Mouse (Mus musculus): ENCODE measurements around the gene Frmd5. TPM values are rescaled to one million over a fixed set of nuclear protein-coding genes. Genes with fewer than 3 reads are reported as not detected.
A peak's percentile ranks its signal among the peaks of the same experiment; 100 is the strongest.

Frmd5 gene
- polyA plus RNA-seq, 1 experiment from 2014 or later: 2.9 TPM

GRCm38 (mm10) chr2:121582809-121583376 is 224.0 kb downstream of the Frmd5 start:
- no peak for ATAC-seq (ENCODE audit: insufficient number of reproducible peaks, low FRiP score, low TSS enrichment, low read depth)
- H3K36me3 ChIP-seq (ENCODE audit: control insufficient read depth, insufficient read depth, low read length): no peaks in the 10 kb centered on the region
- 90% methylated on average over 13 of the region's 13 CpGs for WGBS

GRCm38 (mm10) chr2:121575741-121576201 is 231.1 kb downstream of the Frmd5 start:
- H3K36me3 ChIP-seq (ENCODE audit: control insufficient read depth, insufficient read depth, low read length): no peaks in the 10 kb centered on the region
- no peak overlapping the region for H3K27ac ChIP-seq (replicated peaks; ENCODE audit: low read depth, low read length)
- ATAC-seq (ENCODE audit: insufficient number of reproducible peaks, low FRiP score, low TSS enrichment, low read depth) (no peak), DNase-seq (ENCODE audit: low spot score) (no peak)
- no peaks in the 10 kb centered on the region for H3K4me1 ChIP-seq (ENCODE audit: control insufficient read depth, insufficient read depth, low read length)
- no peak overlapping the region for H3K9ac ChIP-seq (ENCODE audit: low read length)
- no peak overlapping the region for H3K4me2 ChIP-seq (ENCODE audit: low read depth, severe bottlenecking)
- no peak overlapping the region for H3K4me3 ChIP-seq (ENCODE audit: low read depth, low read length)
- no peaks in the 10 kb centered on the region for H3K9me3 ChIP-seq (ENCODE audit: control insufficient read depth, low read length)
- WGBS: 40% methylated on average over 8 of the region's 8 CpGs
- no peaks in the 10 kb centered on the region for H3K27me3 ChIP-seq (ENCODE audit: control insufficient read depth, insufficient read depth, low read length)

More at GRCm38 (mm10) chr2:121582809-121583376, 224.0 kb downstream of the Frmd5 start:
- Histone ChIP-seq H3K9me3 (ENCODE audit: control insufficient read depth, low read length) (no peaks in the 10 kb centered on the region), H3K4me3 (ENCODE audit: low read depth, low read length) (no peak overlapping the region), H3K4me1 (ENCODE audit: control insufficient read depth, insufficient read depth, low read length) (peaks cover 5% of the 10 kb centered on the region), H3K9ac (ENCODE audit: low read length) (no peak overlapping the region), H3K27me3 (ENCODE audit: control insufficient read depth, insufficient read depth, low read length) (no peaks in the 10 kb centered on the region), H3K4me2 (ENCODE audit: low read depth, severe bottlenecking) (no peak overlapping the region), H3K27ac (replicated peaks; ENCODE audit: low read depth, low read length) (no peak overlapping the region)
- DNase-seq (ENCODE audit: low spot score): no peak

DNA sequence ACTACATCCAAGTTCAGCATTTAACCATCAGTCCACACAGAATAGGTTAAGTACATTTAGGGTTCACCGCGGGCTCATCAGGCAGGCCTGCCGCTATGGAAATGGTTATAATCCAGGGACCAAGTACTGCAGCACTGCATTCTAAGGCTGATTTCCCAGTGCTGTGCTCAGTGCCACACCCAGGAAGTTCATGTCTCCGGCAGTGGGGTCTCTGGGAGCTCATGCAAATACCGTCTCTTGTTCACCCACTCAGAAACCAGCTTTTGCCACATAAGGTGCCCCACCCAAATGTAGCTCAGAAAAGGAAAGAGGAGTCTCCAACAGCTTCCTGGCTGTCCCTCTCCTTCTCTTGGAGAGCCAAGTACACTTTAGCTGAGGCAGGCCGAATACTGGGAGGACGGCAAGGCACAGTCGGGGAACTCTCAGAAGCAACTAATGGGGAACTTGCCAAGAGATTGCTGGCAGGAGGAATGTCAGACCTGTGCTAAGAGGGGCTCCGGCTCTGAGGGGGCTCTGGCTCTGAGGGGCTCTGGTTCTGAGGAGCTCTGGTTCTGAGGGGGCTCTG is 232.7 kb downstream of the Frmd5 start:
- 79% methylated on average over 9 of the region's 9 CpGs for WGBS
- ATAC-seq (ENCODE audit: insufficient number of reproducible peaks, low FRiP score, low TSS enrichment, low read depth) (no peak), DNase-seq (ENCODE audit: low spot score) (no peak)
- Histone ChIP-seq H3K9me3 (ENCODE audit: control insufficient read depth, low read length) (no peaks in the 10 kb centered on the region), H3K4me1 (ENCODE audit: control insufficient read depth, insufficient read depth, low read length) (no peaks in the 10 kb centered on the region), H3K36me3 (ENCODE audit: control insufficient read depth, insufficient read depth, low read length) (no peaks in the 10 kb centered on the region), H3K27me3 (ENCODE audit: control insufficient read depth, insufficient read depth, low read length) (no peaks in the 10 kb centered on the region), H3K4me2 (ENCODE audit: low read depth, severe bottlenecking) (no peak overlapping the region), H3K4me3 (ENCODE audit: low read depth, low read length) (no peak overlapping the region), H3K27ac (replicated peaks; ENCODE audit: low read depth, low read length) (no peak overlapping the region), H3K9ac (ENCODE audit: low read length) (no peak overlapping the region)

DNA sequence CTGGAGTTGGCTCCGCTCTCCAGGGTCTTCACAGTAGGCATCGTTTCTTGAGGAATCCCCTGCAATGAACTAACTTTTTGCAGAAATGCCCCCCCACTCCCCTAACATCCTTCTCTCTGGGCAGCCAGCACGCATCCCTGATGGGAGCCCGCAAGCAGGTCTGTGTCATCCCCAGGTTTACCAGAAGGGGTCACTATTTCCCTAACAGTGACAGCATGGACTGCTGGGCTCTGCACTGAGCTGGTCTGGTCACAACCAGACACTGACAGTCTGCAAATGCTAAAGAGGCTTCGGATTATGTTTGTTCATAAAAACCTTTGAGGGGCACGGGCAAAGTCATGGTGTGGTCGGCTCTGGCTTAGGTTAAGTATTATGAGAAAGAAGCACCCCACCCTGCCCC is 235.1 kb downstream of the Frmd5 start:
- H3K4me2 ChIP-seq (ENCODE audit: low read depth, severe bottlenecking): no peak overlapping the region
- H3K9me3 ChIP-seq (ENCODE audit: control insufficient read depth, low read length): no peaks in the 10 kb centered on the region
- no peaks in the 10 kb centered on the region for H3K27me3 ChIP-seq (ENCODE audit: control insufficient read depth, insufficient read depth, low read length)
- DNase-seq (ENCODE audit: low spot score): peak; percentile 89
- no peaks in the 10 kb centered on the region for H3K4me1 ChIP-seq (ENCODE audit: control insufficient read depth, insufficient read depth, low read length)
- H3K27ac ChIP-seq (replicated peaks; ENCODE audit: low read depth, low read length): no peak overlapping the region
- ATAC-seq (ENCODE audit: insufficient number of reproducible peaks, low FRiP score, low TSS enrichment, low read depth): peak; percentile 69
- no peaks in the 10 kb centered on the region for H3K36me3 ChIP-seq (ENCODE audit: control insufficient read depth, insufficient read depth, low read length)
- 16% methylated on average over 7 of the region's 7 CpGs for WGBS
- no peak overlapping the region for H3K4me3 ChIP-seq (ENCODE audit: low read depth, low read length)
- H3K9ac ChIP-seq (ENCODE audit: low read length): no peak overlapping the region

DNA sequence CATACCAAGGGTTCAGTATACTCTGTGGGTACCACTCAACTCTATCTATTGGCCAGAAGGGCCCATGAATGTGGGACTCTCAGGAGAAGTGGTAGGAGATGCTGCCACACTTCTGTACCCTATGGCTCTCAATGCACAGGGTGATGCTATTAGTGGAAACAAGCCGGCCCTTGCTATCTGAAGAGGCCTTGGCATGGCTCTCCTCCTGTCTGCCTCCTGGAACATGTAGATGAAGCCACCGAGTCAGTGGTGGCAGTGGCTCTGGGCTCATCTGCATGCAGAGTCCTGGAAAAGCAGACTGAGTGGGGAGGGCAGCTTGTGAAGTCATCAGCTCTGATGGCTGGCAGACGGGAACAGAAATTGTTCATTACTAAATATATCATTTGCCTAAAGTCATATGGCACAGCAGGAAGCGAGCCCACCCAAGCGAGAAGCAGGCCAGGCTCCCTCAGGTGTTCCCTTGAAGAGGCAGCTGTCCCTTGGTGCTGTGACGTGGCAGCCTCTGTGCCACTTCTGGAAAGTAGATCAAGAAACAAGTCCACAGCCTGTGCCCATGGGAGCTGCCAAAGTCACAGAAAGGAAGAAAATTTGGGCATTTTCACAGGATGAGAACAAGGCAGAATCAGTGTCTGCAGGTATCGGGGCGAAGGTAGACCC is 235.8 kb downstream of the Frmd5 start:
- Histone ChIP-seq H3K4me3 (ENCODE audit: low read depth, low read length) (no peak overlapping the region), H3K27ac (replicated peaks; ENCODE audit: low read depth, low read length) (no peak overlapping the region), H3K9ac (ENCODE audit: low read length) (no peak overlapping the region), H3K4me1 (ENCODE audit: control insufficient read depth, insufficient read depth, low read length) (0 out of 2 replicates have a peak, but pooled peaks cover under 1% of the 10 kb centered on the region), H3K27me3 (ENCODE audit: control insufficient read depth, insufficient read depth, low read length) (no peaks in the 10 kb centered on the region), H3K36me3 (ENCODE audit: control insufficient read depth, insufficient read depth, low read length) (no peaks in the 10 kb centered on the region), H3K9me3 (ENCODE audit: control insufficient read depth, low read length) (no peaks in the 10 kb centered on the region), H3K4me2 (ENCODE audit: low read depth, severe bottlenecking) (no peak overlapping the region)
- ATAC-seq (ENCODE audit: insufficient number of reproducible peaks, low FRiP score, low TSS enrichment, low read depth): no peak
- no peak for DNase-seq (ENCODE audit: low spot score)
- 66% methylated on average over 8 of the region's 8 CpGs for WGBS

DNA sequence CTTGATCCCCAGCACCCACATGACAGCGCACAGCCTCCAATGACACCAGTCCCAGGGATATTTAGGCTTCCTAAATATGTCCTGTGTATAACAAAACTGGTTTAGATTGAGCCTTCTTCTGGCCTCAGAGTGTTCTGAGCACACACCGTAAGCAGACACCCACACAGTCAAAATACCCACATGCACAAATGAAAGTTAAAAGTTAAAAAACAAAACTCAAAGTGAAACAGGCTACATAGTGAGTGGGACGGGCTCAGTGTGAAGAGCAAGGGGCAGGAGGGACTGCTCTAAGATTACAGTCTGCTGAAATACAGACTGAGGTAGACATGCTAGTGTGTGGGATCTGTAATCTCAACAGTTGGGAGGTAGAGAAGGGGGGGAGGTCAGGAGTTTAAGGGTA is 236.8 kb downstream of the Frmd5 start:
- Histone ChIP-seq H3K36me3 (ENCODE audit: control insufficient read depth, insufficient read depth, low read length) (no peaks in the 10 kb centered on the region), H3K4me3 (ENCODE audit: low read depth, low read length) (no peak overlapping the region), H3K4me2 (ENCODE audit: low read depth, severe bottlenecking) (no peak overlapping the region), H3K9ac (ENCODE audit: low read length) (no peak overlapping the region), H3K9me3 (ENCODE audit: control insufficient read depth, low read length) (no peaks in the 10 kb centered on the region), H3K27me3 (ENCODE audit: control insufficient read depth, insufficient read depth, low read length) (no peaks in the 10 kb centered on the region), H3K4me1 (ENCODE audit: control insufficient read depth, insufficient read depth, low read length) (0 out of 2 replicates have a peak, but pooled peaks cover 2% of the 10 kb centered on the region), H3K27ac (replicated peaks; ENCODE audit: low read depth, low read length) (no peak overlapping the region)
- no peak for ATAC-seq (ENCODE audit: insufficient number of reproducible peaks, low FRiP score, low TSS enrichment, low read depth)
- no peak for DNase-seq (ENCODE audit: low spot score)
- WGBS: 84% methylated on average over 3 of the region's 3 CpGs

GRCm38 (mm10) chr2:121565911-121566310 is 241.0 kb downstream of the Frmd5 start:
- Histone ChIP-seq H3K27me3 (ENCODE audit: control insufficient read depth, insufficient read depth, low read length) (no peaks in the 10 kb centered on the region), H3K4me1 (ENCODE audit: control insufficient read depth, insufficient read depth, low read length) (0 out of 2 replicates have a peak, but pooled peaks cover 2% of the 10 kb centered on the region), H3K9ac (ENCODE audit: low read length) (no peak overlapping the region), H3K27ac (replicated peaks; ENCODE audit: low read depth, low read length) (no peak overlapping the region), H3K9me3 (ENCODE audit: control insufficient read depth, low read length) (no peaks in the 10 kb centered on the region), H3K4me2 (ENCODE audit: low read depth, severe bottlenecking) (no peak overlapping the region), H3K4me3 (ENCODE audit: low read depth, low read length) (no peak overlapping the region), H3K36me3 (ENCODE audit: control insufficient read depth, insufficient read depth, low read length) (no peaks in the 10 kb centered on the region)
- 43% methylated on average over 5 of the region's 5 CpGs for WGBS
- DNase-seq (ENCODE audit: low spot score) (no peak), ATAC-seq (ENCODE audit: insufficient number of reproducible peaks, low FRiP score, low TSS enrichment, low read depth) (no peak)

- no peak overlapping the region for H3K4me2 ChIP-seq (ENCODE audit: low read depth, severe bottlenecking)
- no peak overlapping the region for H3K27ac ChIP-seq (replicated peaks; ENCODE audit: low read depth, low read length)
- ATAC-seq (ENCODE audit: insufficient number of reproducible peaks, low FRiP score, low TSS enrichment, low read depth): no peak
- no peak overlapping the region for H3K4me3 ChIP-seq (ENCODE audit: low read depth, low read length)
- no peak for DNase-seq (ENCODE audit: low spot score)
- 90% methylated on average over 3 of the region's 3 CpGs for WGBS
- H3K9me3 ChIP-seq (ENCODE audit: control insufficient read depth, low read length): no peaks in the 10 kb centered on the region
- 0 out of 2 replicates have a peak, but pooled peaks cover 2% of the 10 kb centered on the region for H3K4me1 ChIP-seq (ENCODE audit: control insufficient read depth, insufficient read depth, low read length)
- no peaks in the 10 kb centered on the region for H3K36me3 ChIP-seq (ENCODE audit: control insufficient read depth, insufficient read depth, low read length)
- H3K27me3 ChIP-seq (ENCODE audit: control insufficient read depth, insufficient read depth, low read length): no peaks in the 10 kb centered on the region
- H3K9ac ChIP-seq (ENCODE audit: low read length): no peak overlapping the region
These were observed 243.8 kb downstream of the Frmd5 start for GRCm38 (mm10) chr2:121563117-121563516.

All from limb, embryonic 11.5 days (tissue).